Mouse (Mus musculus) MEL (cell line): Measurements from ENCODE around the gene Ypel5.

ENCODE experiments used
- CHD2 ChIP-seq: IDR thresholded peaks from 2 replicates; pipeline ENCODE4 v1.6.1; 2011; ENCODE audit warnings: low read length, improper control_type of control experiment
- CTCF ChIP-seq, 3 experiments: IDR thresholded peaks in 2 of 3; conservative IDR thresholded peaks in 1 of 3; 2 replicates each; pipeline ENCODE4 v1.5.1; 2011 to 2012; ENCODE audit warnings: low read length in 3 of 3, low read depth in 2 of 3, mild to moderate bottlenecking in 2 of 3, improper control_type of control experiment in 1 of 3, inconsistent platforms in 1 of 3, mixed read lengths in 1 of 3, moderate library complexity in 1 of 3; ENCODE audit not compliant: control insufficient read depth in 1 of 3, insufficient read depth in 1 of 3, poor library complexity in 1 of 3, severe bottlenecking in 1 of 3
- E2F4 ChIP-seq: IDR thresholded peaks from 2 replicates; pipeline ENCODE4 v1.6.1; 2011; ENCODE audit warnings: low read depth, low read length, improper control_type of control experiment, borderline replicate concordance
- EP300 ChIP-seq, 2 experiments: IDR thresholded peaks; 2 replicates each; pipeline ENCODE4 v1.6.1; 2011; ENCODE audit warnings: improper control_type of control experiment in 2 of 2, low read length in 2 of 2, low read depth in 1 of 2, mild to moderate bottlenecking in 1 of 2
- MYB ChIP-seq: IDR thresholded peaks from 2 replicates; pipeline ENCODE4 v1.6.1; 2011; ENCODE audit warnings: mild to moderate bottlenecking, low read depth, low read length, improper control_type of control experiment
- MYC ChIP-seq: IDR thresholded peaks from 2 replicates; pipeline ENCODE4 v1.6.1; 2011; ENCODE audit warnings: low read depth, mild to moderate bottlenecking, low read length, improper control_type of control experiment, moderate library complexity
- ZNF384 ChIP-seq: IDR thresholded peaks from 2 replicates; pipeline ENCODE4 v1.6.1; 2012; ENCODE audit warnings: low read depth, mild to moderate bottlenecking, inconsistent platforms, low read length, improper control_type of control experiment

GRCm38 (mm10) chr17:72837824-72838474 is 1.7 kb downstream of the Ypel5 start:
- TF ChIP-seq CTCF (IDR thresholded peaks at IDR 0.05 in 2 of 3, conservative IDR thresholded peaks at IDR 0.05 in 1 of 3; ENCODE audit: control insufficient read depth in 1 of 3, insufficient read depth in 1 of 3, low read depth in 2 of 3, low read length in 3 of 3, poor library complexity in 1 of 3, severe bottlenecking in 1 of 3) (peak in 1 of 3 experiments; percentile 10; a peak in 1 of 6 replicates), E2F4 (no peak), MYB (0 out of 2 replicates have a peak, but pooled peaks have one; percentile 13), ZNF384 (peak; percentile 99), CHD2 (no peak), EP300 (IDR thresholded peaks at IDR 0.05; ENCODE audit: low read depth in 1 of 2, low read length in 2 of 2) (peak; percentile 55 to 62), MYC (no peak)
